Mouse (Mus musculus) myocyte (in vitro differentiated cells): ENCODE data around the gene Irs2.

ENCODE experiments used
- CEBPB ChIP-seq: IDR thresholded peaks from 2 replicates; pipeline ENCODE4 v1.6.1; 2011; ENCODE audit warnings: mild to moderate bottlenecking, moderate library complexity; ENCODE audit not compliant: poor library complexity, insufficient read depth, severe bottlenecking
- E2F4 ChIP-seq: IDR thresholded peaks from one replicate; pipeline ENCODE4 v1.6.1; 2011; ENCODE audit warnings: mild to moderate bottlenecking, control low read depth, moderate library complexity; ENCODE audit not compliant: insufficient read depth
- MAX ChIP-seq: IDR thresholded peaks from one replicate; pipeline ENCODE4 v1.6.1; 2011; ENCODE audit warnings: low read depth, mild to moderate bottlenecking, control low read depth
- MYOD1 ChIP-seq, 3 experiments: IDR thresholded peaks; one replicate each; pipeline ENCODE4 v1.6.1; 2011; ENCODE audit warnings: control low read depth in 2 of 3, low read depth in 2 of 3, mild to moderate bottlenecking in 2 of 3, moderate library complexity in 1 of 3; ENCODE audit not compliant: insufficient read length in 2 of 3, control insufficient read depth in 1 of 3
- MYOG ChIP-seq, 3 experiments: IDR thresholded peaks; one replicate each; pipeline ENCODE4 v1.6.1; 2011; ENCODE audit warnings: control low read depth in 2 of 3, low read depth in 2 of 3, mild to moderate bottlenecking in 2 of 3; ENCODE audit not compliant: insufficient read length in 2 of 3, control insufficient read depth in 1 of 3, insufficient read depth in 1 of 3
- POLR2A ChIP-seq: IDR thresholded peaks from one replicate; pipeline ENCODE4 v1.6.1; 2011; ENCODE audit warnings: low read depth, mild to moderate bottlenecking, control low read depth, moderate library complexity; ENCODE audit not compliant: insufficient read length
- POLR2AphosphoS2 ChIP-seq: IDR thresholded peaks from one replicate; pipeline ENCODE4 v1.6.1; 2011; ENCODE audit warnings: low read depth, control low read depth; ENCODE audit not compliant: insufficient read length
- SRF ChIP-seq: IDR thresholded peaks from one replicate; pipeline ENCODE4 v1.6.1; 2011; ENCODE audit warnings: low read depth; ENCODE audit not compliant: control insufficient read depth, insufficient read length
- TCF12 ChIP-seq: IDR thresholded peaks from one replicate; pipeline ENCODE4 v1.6.1; 2011; ENCODE audit warnings: mild to moderate bottlenecking, control low read depth; ENCODE audit not compliant: poor library complexity, insufficient read depth, severe bottlenecking
- USF1 ChIP-seq: IDR thresholded peaks from one replicate; pipeline ENCODE4 v1.6.1; 2011; ENCODE audit warnings: low read depth, mild to moderate bottlenecking, control low read depth, moderate library complexity

DNA sequence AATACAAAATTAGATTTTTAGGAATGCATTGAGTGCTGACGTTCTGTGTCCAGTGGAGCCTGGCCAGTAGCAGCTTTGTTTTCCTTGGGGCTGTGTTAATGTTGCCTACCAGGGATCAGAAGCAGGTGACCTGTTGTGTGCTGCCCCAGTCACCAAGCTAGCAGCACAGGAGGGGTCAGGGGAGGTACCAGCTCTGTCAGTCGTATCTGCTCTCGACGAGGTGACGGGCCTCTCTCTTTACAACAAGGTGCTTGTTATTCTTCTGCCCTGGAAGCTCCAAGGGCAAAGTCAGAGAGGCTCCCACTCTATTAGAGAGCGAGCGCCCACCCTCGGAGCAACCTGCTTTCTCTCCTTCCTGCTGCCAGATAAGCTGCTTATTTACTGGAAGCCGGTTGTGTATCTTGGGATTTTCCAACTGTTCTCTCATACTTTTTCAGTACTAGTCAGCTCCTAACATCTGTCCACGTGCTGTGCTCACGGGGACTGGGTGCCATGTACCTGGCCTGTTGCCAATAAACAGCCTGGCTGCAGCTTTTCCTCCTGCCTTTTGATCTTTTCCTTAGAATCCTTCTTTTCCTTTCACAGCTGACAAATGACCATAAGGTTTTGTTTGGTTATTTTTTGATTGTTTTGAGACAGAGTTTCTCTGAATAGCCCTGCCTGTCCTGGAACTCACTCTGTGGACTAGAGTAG lies 2.8 kb upstream of the Irs2 start:
- TF ChIP-seq POLR2A (no peak), MYOG (IDR thresholded peaks at IDR 0.05; ENCODE audit: control insufficient read depth in 1 of 3, insufficient read depth in 1 of 3, insufficient read length in 2 of 3, low read depth in 2 of 3) (no peak), SRF (no peak), USF1 (no peak), MAX (no peak), TCF12 (no peak), POLR2AphosphoS2 (no peak), MYOD1 (IDR thresholded peaks at IDR 0.05; ENCODE audit: control insufficient read depth in 1 of 3, insufficient read length in 2 of 3, low read depth in 2 of 3) (no peak), CEBPB (no peak), E2F4 (no peak)
